Mouse (Mus musculus) liver (tissue): ENCODE data around the gene Col4a3.
A peak's percentile ranks its signal among the peaks of the same experiment; 100 is the strongest.

Source experiments
- DNase-seq: peaks from one replicate; pipeline ENCODE4 v3.0.0-alpha.2; 2020; ENCODE audit warnings: mixed read lengths

Gene Col4a3

DNA sequence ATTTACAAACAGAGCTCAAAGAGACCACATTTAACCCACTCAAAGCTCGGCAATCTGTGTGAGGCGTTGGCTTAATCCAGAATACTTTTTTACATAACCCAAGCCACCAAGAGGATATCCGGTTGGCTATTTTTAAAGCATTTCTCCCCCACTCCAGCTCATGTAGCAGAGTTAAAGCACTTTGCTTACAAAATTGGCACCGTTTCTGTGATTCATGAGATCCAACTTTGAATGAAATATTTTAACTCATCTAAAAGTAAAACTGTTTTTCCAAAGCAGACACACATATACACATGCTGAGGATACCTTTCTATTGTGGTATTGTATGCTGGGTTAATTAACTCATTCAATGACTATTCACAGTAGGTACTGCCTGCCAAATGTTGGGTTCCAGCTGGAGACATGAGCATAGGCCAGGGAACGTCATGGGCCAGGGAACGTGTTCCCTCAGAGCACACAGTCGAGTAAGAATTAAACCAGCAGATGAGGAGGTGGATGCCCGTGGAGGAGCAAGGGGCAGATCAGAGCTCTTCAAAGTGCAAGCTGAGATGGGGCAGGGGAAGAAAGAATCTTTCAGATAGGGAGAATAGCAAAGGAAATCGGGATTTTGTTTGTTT, 22.0 kb downstream of the Col4a3 start:
- DNase-seq, result no peak

DNA sequence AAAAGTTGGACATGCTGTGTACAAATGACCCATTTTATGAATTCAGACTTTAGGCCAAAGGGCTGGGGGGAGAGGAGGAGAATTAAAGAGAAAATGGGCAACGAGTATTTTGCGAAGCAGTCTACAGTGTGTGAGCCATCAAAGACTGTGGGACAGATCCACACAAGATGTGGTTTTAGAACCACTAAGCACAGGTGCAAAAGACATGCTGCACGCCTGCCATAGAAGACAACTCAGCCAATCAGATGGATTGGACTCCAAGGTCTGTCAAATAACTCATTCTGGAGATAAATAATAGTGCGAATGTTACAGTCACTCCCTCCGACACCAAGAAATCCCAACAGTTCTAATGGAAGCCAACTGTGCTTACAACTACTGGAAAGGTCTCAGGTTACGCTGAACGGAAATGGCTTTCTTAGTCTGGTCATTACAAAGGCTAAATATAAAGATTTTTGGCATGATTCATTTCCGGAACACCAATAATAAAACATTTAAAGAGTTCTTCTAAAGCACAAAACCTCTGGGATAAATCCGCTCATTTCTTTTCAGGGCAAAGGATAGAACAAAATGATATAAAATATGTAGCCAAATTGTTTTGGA, 25.4 kb downstream of the Col4a3 start:
- DNase-seq, result no peak

DNA sequence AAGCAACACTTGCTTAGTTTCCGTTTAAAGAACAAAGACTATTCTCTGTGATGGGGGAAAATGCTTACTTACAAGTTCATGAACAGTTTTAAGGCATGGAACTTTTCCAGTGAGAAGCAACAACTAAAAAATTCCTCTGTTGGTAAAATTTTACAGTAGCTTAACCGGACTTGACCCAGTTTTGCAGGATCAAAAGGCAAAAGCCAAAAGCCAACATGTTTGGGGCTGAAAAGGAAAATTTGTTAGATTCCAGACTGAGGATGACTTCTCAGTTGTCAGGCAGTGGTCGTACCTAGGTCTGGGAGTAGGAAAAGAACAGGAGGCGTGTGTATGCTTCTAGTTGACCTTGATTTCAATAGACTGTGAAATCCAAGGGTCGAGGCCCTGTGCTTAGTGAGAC, 31.3 kb downstream of the Col4a3 start:
- no peak for DNase-seq

DNA sequence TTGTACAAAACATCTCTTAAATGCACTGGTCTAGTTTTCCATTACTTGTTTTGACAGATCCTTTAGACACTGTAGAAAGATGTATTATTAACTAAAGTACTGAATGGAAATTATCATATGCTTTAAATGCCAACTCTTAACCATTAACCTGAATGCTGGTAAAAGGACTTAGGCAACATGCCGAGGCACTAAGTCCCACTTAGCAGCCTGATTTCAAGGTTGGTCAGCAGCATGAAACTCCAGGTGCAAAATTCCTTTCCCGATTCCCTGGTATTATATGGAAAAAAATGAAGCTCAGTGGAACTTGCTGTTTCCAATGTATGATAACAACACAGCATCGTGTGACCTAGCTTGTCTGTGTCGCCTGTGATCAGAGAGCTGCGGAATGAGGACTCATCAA, 31.9 kb downstream of the Col4a3 start:
- no peak for DNase-seq

DNA sequence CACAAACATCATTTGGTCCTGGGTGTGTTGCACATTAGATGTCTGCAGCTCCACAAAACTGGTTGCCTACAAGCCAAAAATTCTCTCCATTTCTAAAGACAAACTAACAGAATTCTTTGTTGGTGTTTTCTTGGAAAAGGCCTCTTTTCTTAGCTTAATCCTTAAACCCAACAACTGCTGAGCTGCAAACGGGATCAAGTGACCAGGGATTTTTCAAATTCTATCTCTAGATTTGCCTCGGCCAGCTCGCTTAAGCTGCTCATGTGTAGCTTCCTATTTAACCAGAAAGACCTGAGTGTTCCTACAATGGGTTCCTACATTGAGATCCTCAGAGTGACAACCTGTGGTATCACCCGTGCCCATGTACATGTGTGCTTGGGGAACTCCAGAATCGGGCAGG, 33.3 kb downstream of the Col4a3 start:
- no peak for DNase-seq

DNA sequence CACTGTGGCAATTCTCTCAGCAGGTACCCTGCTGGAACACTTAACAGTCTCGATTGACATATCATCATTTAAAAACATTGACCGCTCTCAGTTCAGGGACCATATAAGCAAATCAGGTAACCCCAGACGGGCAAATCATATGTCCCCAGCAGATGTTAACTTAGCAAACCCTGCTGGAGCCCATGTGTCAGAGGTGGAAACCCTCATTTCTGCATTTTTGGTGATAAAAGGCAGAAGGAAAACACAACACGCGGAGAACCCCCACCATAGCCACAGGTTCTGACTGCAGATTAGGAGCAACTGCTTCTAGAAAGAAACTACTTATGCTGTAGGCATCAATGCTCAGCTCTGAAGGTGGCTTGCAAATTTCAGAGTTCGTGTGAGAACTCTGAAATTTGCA, 38.2 kb downstream of the Col4a3 start:
- DNase-seq, result peak; percentile 8

DNA sequence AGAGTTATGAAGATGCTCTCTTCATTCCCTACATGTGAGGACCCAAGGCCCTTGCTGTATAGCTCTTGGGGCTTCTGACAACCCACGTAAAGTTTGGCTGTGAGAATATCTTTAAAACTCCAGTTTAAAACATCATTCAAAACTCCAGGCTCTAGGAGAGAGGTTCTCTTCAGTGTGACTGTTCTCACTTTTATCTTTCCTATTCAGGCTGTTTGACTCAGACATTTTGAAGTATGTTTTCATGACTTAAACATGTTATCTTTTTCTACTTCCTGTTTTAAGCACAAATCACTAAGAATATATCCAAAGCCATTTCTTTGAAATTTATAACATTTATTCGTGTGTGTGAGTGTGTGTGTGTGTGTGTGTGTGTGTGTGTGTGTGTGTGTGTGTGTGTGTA, 38.8 kb downstream of the Col4a3 start:
- DNase-seq, result no peak

DNA sequence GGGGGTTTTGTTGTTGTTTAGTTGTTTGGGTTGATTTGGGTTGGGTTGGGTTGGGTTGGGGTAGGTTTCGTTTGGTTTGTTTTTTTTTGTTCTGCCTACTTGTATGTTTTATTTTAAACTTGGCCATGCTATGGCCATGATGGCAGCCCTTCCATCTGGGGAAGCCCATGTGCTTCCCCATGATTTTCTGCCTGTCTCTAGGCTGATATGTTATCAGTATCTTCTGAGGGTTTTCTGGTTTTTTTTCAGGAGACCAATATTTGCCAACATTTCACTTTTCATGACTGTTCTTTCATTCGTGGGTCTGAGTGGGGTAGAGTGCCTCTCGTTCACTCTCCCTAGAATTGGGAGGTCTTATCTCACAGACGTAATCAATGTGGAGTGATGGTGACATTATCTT, 40.9 kb downstream of the Col4a3 start:
- DNase-seq, result no peak

DNA sequence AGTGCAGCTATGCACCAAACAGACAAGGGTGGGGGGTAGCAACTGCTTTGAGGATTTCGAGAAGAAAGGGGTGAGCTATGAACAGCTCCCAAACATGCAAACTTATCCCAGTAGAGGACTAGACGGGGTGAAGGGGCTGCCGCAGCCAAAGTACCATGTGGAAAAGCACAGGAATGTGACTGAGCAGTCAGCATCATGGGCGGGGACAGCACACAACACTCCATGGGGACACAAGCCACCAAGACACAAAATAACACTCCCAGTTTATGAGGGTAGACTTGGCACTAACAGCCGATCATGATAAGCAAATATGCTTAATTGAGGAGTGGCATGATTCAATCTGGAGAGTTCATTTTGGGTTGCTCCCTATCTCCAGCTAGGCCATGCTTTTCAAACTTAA, 42.8 kb downstream of the Col4a3 start:
- DNase-seq, result no peak

DNA sequence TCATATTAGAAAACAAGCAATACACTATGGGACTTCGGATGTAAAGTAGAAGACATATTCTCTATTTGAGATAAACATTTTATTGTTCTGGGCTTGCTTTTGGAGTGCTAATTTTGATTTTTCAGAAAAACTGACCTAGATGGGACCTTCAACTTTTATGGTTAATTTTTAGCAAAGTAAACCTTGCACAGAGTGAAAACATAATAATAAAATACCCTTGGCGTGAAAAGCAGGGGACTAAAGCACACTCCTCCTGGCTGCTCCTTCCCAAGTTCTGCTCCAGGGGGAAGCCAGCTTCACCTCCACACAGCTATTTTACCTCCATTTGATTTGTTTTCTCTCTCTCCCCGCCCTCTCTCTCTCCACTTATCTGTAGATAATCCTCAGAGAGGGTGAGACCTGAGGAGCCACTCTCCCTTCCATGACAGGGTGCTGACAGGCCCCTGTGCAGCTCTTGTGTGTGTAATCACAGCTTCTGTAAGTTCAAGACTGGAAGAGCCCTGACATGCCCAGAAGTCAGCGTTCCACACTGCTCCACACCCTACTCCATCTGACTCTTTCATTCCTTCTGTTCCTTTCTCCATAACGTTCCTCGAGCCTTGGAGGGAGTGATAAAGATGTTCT, 44.6 kb downstream of the Col4a3 start:
- no peak for DNase-seq

DNA sequence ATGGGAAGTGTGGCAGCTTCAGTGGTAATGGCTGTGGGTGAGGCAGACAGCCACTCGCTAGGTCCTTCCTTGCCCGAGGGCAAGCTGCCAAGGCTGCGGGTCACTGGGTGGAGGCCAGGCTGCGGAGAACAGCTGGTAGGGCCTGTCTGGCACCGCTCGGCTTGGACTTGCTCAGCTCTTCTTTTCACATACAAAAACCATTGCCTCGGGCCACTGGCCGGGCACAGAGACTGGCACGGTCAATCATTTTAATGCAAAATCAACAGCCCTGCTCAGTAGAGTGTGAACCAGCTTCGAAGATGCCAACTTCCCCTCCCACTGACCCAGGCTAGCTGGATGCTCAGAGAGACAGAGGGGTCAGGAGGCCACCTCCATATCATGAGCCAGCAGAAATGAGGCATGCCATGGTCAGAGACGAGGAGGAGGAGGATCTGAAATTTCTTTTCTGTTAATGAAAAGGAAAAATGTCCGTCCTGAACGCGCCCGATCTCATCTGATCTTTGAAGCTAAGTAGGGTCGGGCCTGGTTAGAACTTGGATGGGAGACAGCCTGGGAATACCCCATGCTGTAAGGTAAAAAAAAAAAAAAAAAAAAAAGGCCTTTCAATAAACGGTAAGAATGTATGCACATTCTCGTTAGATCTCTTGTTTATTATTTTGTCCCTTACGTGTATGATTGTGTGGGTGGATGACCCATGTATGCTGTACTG, 48.0 kb downstream of the Col4a3 start:
- no peak for DNase-seq

DNA sequence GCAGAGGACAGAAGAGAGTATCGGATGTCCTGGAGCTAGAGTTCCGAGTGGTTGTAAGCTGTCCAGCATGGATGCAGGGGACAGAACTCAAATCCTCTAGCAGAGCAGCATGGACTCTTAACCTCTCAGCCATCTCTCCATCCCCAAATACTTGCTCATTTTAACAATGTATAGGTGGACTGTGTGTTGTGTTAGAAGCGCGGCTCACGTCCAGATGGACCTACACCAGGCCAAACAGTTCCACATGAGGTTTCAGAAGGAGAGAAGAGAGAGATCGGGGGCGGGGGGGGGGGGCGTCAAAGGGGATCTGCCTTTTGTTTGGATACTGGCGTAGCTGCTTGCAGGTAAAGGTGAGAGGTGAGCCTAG, 48.5 kb downstream of the Col4a3 start:
- no peak for DNase-seq

DNA sequence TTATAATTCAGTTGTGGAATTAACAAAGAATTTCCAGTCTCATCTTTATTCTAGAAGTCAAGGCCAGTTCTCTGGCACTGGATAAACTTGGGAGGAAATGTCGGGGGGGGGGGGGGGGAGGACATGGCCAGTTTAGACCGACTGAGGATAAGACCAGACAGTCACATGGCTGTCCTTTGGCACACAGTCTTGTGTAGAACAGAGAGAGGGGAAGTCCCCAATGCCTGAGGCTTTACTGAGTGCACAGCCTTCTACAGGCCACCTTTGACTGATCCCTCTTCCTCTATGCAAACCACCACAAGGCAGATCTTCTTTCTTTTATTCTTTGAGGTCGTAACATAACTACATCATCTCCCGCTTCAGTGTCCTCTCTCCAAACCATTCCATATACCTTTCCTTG, 49.6 kb downstream of the Col4a3 start:
- DNase-seq, result no peak

DNA sequence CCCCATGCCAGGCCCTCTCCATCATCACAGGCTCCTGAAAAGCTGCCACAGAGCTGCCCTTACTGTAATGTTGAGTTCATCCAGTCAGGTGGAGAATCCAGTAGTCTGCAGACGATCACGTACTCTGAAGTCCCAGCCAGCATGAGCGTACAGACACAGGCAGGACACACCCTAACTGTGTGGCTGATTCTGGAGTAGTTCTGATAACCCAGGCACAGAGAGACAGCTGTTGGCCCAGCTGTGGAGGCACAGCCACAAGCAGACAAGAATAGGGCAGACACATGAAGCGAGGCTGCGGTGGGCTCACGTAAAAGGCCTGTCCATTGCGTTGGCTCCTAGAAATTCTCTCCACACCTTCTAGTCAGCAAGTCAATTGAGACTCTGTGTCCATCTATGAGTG, 50.7 kb downstream of the Col4a3 start:
- DNase-seq, result peak; percentile 75

DNA sequence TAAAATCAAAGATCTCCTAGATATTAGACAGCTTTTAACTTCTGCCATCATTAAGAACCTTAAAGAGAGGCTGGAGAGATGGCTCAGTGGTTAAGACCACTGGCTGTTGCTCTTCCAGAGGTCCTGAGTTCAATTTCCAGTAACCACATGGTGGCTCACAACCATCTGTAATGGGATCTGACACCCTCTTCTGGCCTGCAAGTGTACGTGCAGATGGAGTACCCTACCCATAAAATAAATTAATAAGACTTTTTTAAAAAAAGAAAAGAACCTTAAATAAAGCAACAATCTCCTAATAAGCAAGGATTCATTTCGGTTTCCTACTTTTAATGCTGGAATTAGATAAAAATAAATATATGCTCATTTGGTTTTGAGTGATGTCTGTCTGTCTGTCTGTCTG, 51.7 kb downstream of the Col4a3 start:
- no peak for DNase-seq

DNA sequence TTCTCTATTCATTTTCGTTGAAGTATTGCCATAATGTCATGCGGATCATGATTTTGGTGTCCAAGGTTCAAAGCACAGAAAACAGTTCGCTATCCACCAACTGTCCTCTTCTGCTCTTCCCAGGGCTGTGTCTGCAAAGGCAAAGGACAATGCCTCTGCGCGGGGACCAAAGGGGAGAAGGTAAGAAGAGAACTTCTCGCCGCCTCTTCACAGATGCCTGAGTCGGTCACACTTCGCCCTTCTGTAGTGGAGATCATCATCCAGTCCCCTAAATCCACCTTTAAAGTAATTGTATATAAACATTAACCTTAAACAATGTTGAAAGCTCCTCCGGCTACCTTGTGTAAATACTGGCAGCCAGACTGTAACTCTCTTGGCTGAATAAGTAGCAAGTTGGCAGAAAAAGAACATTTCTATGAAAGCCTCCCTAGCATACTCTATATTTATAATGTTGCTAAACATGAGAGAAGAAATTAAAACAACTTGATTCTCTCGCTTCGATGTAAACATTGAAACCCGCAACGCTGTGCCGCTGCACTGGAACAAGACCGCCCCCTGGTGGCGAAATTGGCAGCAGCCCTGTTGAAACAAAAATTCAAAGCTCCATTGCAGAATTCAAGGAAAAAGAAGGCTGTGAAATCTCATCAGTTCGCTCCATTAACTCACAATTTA, 54.7 kb downstream of the Col4a3 start:
- DNase-seq, result peak; percentile 83

DNA sequence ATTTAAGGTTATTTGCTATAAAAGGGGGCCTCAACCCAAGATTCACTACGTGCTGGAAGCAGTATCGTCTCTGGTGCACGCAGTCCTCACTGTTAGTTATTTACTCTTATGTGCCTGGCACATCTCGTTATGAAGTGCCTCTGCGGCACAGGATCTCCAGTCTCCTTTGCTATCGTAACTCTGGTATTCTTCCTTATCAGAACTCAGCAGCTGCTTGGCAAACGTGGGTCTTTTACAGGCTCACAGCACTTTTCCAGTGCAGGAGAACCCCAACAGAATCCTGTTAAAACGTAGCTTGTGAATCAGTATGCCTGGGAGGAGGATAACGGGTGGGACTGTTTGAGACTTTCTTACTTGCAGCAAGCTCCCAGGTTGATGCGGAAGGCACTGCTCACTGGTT, 61.3 kb downstream of the Col4a3 start:
- peak; percentile 62 for DNase-seq

DNA sequence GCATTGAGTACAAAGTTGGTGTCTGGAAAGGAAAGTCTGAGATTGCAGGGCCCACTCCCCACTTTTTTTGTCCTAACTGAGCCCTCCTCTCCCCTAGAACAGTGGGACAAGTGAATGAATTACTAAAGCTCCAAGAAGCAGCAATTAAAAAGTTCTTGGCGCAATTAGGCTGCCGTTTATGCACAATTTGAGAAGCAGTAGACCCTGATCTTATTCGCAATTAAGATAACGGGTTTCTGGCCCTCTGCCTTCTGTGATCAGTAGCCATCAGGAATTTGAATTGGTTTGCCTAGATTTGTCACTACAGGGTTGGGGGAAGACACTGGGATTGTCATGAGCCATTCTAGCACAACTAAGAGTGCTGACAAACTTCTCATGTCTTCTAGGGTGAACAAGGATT, 64.1 kb downstream of the Col4a3 start:
- DNase-seq, result no peak

DNA sequence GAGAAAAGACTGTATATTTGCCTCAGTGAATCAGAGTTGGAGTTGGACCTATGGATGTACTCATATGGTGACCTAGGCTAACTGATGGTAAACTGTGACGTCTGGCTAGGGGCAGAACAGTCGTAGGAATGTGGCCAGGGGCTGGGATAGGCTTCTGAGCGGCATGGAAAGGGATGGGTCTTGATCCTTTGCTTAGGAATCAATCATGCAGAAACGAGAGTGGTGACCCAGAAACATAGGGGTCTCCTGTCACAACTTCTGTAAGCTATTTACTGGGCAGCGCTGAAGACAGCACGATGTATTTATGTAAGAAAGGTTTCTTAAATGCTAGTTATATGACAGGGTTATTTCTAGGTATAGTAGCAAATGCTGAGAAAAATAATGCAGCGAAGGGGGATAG, 67.3 kb downstream of the Col4a3 start:
- DNase-seq, result no peak

DNA sequence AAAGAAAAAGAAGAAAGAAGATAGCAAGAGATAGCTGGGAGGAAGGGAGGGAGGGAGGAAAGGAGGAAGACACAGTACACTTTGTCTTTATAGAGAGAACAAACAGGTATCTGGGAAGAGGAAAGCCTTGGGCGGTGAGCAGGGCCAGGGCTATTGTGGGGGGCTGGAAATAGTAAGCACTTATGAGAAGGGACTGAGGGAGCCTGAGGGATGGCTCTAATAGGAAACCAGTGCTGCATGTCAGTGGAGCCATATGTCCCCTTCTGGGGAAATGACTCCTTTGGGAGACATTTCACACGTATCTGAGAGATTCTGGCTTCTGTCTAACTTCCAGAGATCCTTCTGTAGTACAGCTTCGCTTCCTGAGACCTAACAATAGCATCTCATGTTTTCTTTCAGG, 69.7 kb downstream of the Col4a3 start:
- DNase-seq, result no peak

DNA sequence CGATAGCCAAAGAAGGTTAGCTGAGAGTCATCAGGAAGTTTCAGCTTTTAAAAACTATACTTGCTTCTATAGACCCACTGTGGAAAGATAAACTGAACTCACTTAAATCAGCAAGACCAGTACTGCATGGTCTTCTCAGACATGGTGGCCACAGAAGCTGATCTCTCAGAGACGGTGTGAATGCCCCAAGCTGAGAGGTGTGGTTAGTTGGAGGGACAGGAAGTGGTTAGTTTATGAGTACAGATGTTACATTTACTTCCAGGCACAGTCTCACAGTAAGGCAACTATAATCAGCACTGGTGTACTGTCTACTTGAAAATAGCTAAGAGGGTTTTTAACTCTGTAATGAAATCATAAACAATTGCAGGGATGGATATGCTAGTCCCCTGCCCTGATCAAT, 75.5 kb downstream of the Col4a3 start:
- DNase-seq, result no peak

DNA sequence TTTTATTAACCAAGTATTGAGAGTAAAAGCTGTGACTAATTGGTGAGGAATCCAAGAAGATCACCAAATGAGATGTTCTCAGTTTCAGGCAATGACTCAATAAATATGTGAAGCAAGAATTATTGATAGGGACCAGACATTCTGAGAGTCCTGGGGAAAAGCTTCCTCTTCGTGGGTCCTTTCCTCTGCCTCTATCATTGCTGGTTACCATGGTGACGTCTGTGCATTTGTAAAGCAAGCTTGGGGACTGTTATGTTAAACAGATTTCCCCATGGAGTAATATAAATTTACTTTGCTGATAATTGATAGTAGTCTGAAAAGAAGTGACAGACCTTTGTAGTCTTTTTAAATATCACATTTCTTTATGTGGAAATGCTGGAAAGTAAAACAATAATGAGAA, 76.8 kb downstream of the Col4a3 start:
- no peak for DNase-seq

DNA sequence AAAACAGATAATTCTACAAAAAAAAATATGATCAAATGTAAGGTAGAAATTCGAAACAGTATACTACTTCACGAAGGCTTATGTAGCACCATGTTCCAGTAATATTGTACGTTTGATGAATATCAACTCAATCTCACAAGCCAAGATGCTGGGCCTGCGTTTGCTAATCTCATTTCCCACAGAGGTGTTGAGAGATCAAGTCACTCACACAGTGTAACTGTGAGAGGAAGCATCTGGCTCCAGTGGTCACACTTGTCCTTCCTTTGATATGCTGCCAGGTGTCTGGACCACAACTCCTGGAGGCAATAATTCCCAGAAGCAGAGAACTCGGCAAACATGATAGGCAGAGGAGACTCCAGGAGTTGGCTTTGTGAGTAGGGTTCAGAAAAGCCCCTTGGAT, 99.6 kb downstream of the Col4a3 start:
- DNase-seq, result peak; percentile 4

DNA sequence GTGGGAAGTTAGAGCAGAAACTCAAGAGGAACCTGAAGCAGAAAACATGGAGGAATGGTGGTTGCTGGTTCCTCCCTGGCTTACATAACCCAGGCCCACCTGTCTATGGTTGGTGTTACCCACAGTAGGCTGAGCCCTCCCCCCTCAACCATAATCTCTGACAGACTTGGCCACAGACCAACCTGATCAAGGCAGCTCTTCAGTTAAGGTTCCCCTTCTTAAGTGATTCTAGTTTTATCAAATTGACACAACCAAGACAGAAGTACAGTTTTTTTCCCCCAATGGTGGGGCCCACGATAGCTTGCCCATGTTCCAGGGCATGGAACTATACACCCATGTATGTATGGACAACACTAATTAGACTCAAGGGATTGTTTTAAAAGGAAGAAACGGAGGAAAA, 100.1 kb downstream of the Col4a3 start:
- DNase-seq, result peak; percentile 10
